Mouse (Mus musculus): ENCODE measurements around the gene Gm49369. TPM values are rescaled to one million over a fixed set of nuclear protein-coding genes. Genes with fewer than 3 reads are reported as not detected.
A peak's percentile ranks its signal among the peaks of the same experiment; 100 is the strongest.

Gm49369 gene
- polyA plus RNA-seq, 1 experiment from 2014 or later, result not detected

DNA sequence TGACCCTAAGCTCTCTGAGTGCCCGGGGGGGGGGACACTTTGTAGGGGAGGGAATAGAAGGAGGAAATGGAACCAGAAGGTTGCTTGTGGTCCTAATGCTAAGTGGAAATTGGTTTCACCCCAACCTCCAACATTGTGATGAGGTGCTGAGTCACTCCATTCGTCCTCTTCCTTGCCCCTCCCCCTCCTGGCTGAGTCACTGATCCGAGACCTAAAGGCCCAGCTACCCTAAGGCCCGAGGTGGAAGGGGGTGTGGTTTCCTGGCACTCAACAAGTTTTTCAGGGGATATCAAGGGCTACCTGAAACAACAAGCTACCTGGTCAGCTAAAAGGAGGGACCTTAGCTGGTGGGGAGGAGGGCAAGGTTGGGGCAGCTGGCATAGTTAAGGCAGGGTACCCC, 10.7 kb upstream of the Gm49369 start:
- Histone ChIP-seq H3K9ac (replicated peaks) (no peak overlapping the region), H3K9me3 (replicated peaks) (no peaks in the 10 kb centered on the region), H3K36me3 (no peaks in the 10 kb centered on the region), H3K4me3 (replicated peaks) (no peak overlapping the region), H3K27me3 (replicated peaks) (no peaks in the 10 kb centered on the region), H3K27ac (replicated peaks) (no peak overlapping the region), H3K4me1 (peaks cover 3% of the 10 kb centered on the region), H3K4me2 (no peak overlapping the region)
- ATAC-seq (ENCODE audit: low FRiP score), result no peak
- 41% methylated on average over 4 of the region's 4 CpGs for WGBS

DNA sequence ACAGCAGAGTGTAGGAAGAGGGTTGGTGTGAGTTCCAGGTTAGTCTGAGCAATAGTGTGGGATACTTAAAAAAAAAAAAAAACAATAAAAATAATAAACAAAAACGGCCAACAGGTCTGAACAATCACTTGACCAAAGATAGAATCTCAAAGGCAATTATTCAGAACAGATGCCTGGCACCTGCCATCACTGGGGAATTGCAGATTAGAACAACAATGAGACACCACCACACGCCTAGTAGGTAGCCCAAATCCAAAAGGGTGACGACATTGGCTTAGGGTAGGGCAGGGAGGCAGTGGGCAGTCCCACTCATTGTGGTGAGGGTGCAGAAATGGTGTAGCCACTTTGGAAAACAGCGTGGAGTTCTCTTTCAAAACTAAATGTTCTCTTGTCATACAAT, 9.1 kb upstream of the Gm49369 start:
- no peak overlapping the region for H3K4me2 ChIP-seq
- no peak for ATAC-seq (ENCODE audit: low FRiP score)
- 70% methylated on average over 4 of the region's 4 CpGs for WGBS

DNA sequence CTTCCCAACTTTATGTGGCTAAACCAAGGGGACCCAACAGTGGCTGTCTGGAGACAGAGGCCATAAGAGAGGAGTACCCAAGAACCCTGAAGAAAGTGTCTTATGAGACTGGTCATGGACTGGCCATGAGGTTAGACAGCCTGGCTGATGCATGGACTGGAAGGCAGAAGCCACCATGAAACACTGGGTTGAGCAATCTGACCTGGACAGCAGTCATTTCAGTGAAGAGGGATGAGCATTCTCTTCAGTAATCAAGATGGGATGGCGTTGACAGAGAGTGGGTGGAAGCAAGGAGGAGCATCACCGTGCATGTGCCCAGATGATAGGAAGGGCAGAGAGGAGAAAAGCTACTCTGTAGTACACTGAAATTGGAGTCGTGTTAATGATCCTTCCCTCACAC, 8.6 kb upstream of the Gm49369 start:
- Histone ChIP-seq H3K27me3 (replicated peaks) (no peaks in the 10 kb centered on the region), H3K4me3 (replicated peaks) (no peak overlapping the region), H3K4me2 (no peak overlapping the region), H3K27ac (replicated peaks) (no peak overlapping the region), H3K4me1 (peaks cover 19% of the 10 kb centered on the region), H3K36me3 (no peaks in the 10 kb centered on the region), H3K9me3 (replicated peaks) (no peaks in the 10 kb centered on the region), H3K9ac (replicated peaks) (no peak overlapping the region)
- 73% methylated on average over 3 of the region's 3 CpGs for WGBS
- ATAC-seq (ENCODE audit: low FRiP score), result no peak

More for the DNA sequence above, 9.1 kb upstream of the Gm49369 start:
- Histone ChIP-seq H3K4me3 (replicated peaks) (no peak overlapping the region), H3K27ac (replicated peaks) (no peak overlapping the region), H3K27me3 (replicated peaks) (no peaks in the 10 kb centered on the region), H3K9ac (replicated peaks) (no peak overlapping the region), H3K36me3 (no peaks in the 10 kb centered on the region), H3K4me1 (peaks cover 14% of the 10 kb centered on the region), H3K9me3 (replicated peaks) (no peaks in the 10 kb centered on the region)

DNA sequence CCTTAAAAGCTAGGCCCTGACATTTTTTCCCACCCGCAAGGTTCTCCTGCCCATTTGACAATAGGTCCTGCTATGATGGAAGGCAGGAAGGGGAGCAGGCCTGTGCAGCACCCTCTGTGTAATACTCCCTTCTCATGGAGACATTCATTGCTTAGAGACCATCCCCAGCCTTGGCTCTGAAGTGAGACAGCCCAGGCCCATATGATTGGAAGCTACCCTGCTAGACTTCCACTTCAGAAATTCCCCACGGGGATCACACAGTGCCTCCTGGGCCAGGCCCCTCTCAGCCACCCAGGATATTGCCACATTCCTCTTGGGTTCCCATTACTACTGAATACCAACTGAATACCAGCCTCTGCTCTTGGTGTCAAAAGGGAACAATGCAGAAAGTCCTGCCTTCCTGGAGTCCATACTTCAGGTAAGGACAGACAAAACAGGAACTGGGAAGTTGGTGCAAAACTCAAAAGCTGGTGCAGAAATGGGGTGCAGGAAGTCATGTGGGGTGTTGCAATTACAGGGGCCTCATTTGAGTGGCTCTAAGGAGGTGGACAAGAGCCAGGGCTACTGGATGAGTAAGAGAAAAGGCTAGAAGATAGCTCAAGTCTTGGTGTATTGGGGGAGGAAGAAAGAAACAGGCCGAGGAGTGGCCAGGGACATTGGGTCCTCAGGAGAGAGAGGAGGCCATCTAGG, 7.6 kb upstream of the Gm49369 start:
- ATAC-seq (ENCODE audit: low FRiP score), result no peak
- WGBS, result 89% methylated on average over 3 of the region's 3 CpGs

DNA sequence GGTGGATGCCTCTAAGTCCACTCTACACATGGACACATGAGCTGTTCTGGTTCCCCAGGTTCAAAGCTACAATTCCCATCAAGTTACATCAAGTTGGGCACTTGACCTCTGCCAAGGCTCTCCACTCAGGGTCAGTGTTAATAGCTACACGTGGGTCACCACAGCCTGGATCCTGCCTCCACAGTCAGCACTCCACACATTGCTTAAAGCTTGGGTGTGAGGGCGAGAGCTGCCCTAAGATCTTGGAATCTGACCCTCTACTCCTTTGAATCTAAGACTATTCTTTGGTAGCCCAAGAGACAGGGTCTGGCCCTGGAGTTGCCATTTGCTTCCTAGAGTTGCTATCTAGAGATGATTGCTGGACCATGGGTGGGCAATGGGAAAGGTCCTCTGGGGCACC, 6.3 kb upstream of the Gm49369 start:
- WGBS, result 96% methylated on average over 2 of the region's 2 CpGs
- Histone ChIP-seq H3K27me3 (replicated peaks) (no peaks in the 10 kb centered on the region), H3K27ac (replicated peaks) (no peak overlapping the region), H3K9me3 (replicated peaks) (no peaks in the 10 kb centered on the region), H3K4me1 (peaks cover 30% of the 10 kb centered on the region), H3K4me2 (no peak overlapping the region), H3K4me3 (replicated peaks) (no peak overlapping the region), H3K9ac (replicated peaks) (no peak overlapping the region), H3K36me3 (peaks cover 18% of the 10 kb centered on the region)
- no peak for ATAC-seq (ENCODE audit: low FRiP score)

More for the DNA sequence above, 7.6 kb upstream of the Gm49369 start:
- Histone ChIP-seq H3K4me2 (no peak overlapping the region), H3K9me3 (replicated peaks) (no peaks in the 10 kb centered on the region), H3K4me3 (replicated peaks) (no peak overlapping the region), H3K9ac (replicated peaks) (no peak overlapping the region), H3K27ac (replicated peaks) (no peak overlapping the region), H3K27me3 (replicated peaks) (no peaks in the 10 kb centered on the region), H3K4me1 (peaks cover 29% of the 10 kb centered on the region), H3K36me3 (peaks cover 4% of the 10 kb centered on the region; the same call in 1 of the 2 replicates)

DNA sequence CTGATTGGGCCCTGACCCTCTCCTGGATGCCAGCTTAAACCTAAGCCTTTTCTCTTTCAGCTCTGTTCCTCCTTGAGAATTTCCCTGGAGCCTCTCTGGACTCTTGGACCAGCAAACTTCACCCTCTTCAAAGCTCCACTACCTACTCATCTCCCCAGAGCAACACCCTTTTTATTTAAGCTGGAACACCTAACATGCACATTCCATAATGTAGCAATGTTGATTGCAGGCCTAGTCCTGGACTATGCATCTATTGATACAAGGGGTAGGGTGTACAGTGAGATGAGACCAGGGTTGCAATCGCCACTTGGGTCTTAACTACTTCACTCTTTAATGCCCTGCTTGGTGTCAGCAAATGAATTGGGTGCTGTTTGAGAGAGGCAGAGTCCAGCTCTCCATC, 5.7 kb upstream of the Gm49369 start:
- Histone ChIP-seq H3K4me3 (replicated peaks) (peak overlapping the region; percentile 86), H3K4me1 (peaks cover 30% of the 10 kb centered on the region), H3K9me3 (replicated peaks) (no peaks in the 10 kb centered on the region), H3K27ac (replicated peaks) (peak overlapping the region; percentile 72), H3K36me3 (peaks cover 23% of the 10 kb centered on the region), H3K4me2 (peak overlapping the region; percentile 91), H3K27me3 (replicated peaks) (no peaks in the 10 kb centered on the region), H3K9ac (replicated peaks) (0 out of 2 replicates have a peak overlapping the region, but pooled peaks have one; percentile 3)
- ATAC-seq (ENCODE audit: low FRiP score), result peak; percentile 19
- 93% methylated on average over 1 of the region's 1 CpGs for WGBS

DNA sequence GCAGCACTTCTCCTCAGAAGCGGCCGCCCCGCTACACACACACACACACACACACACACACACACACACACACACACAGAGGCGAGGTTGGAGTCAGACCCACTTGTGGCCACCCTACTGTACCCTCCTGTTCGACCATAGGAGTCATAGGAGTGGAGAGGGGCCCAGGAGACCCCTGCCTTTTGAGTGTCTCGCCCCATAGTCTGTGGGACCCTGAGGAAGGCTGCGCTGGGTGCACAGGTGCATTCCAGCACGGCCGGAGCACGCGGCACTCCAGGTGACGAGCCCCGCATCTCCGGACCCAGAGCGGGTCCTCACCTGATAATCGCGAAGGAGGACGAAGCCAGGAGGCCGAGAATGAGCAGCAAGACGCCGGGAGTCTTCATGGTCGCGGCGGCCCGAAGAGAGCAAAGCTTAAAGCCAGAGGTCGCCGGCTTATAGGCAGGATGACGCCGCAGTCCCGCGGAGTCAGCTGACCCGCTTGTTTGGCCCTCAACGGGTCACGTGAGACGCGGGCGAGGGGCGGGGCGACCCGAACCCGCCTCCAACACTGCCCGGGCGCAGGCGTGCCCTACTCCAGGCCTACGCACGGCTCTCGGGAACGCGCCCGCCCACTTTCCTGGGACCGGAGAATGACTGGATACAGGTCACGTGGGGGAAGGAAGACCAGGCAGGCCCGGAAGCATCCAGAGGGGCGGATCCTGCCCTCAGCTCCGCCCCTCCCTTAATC, 5.1 kb upstream of the Gm49369 start, which contains the start of gene Ctsd:
TSS of gene Ctsd (minus strand) at position 620 of the 730 bp plus-strand sequence.
- peak; percentile 98 for ATAC-seq (ENCODE audit: low FRiP score)
- under 1% methylated on average over 55 of the region's 55 CpGs for WGBS
- H3K27me3 ChIP-seq (replicated peaks), result no peaks in the 10 kb centered on the region
- H3K4me1 ChIP-seq, result peaks cover 30% of the 10 kb centered on the region
- H3K4me2 ChIP-seq, result peak within 1 kb of the TSS; percentile 91
- H3K36me3 ChIP-seq, result peaks cover 29% of the 10 kb centered on the region
- peak within 1 kb of the TSS; percentile 72 for H3K27ac ChIP-seq (replicated peaks)
- H3K9me3 ChIP-seq (replicated peaks), result no peaks in the 10 kb centered on the region
- peak within 1 kb of the TSS; percentile 86 for H3K9ac ChIP-seq (replicated peaks)
- H3K4me3 ChIP-seq (replicated peaks), result peak within 1 kb of the TSS; percentile 86

DNA sequence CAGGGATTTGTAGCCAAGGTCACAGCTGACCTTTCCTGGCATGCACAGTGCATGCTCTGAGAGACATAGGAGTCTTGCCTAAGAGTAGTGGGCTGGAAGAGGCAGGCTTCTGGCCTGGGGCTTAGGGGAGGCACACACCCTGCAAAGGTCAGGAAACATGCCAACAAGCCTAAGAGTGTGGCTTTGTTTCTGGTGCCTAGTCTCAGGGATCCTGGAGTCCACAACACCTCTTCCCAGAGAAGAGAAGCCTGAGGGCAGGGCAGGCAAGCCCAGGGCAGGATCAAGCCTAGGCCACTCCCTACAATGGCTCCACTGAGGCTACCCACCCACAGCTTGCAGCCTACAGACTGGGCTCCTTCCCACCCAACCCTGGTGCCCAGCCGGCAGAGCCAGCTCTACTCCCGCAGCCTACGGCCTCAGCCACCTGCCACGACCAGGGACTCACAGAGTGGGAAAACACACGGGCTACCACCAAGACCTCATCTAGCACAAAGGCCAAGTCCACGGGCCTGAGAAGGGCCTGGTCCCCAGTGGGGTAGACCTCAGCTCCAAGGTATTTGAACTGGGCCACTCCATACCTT, 4.2 kb upstream of the Gm49369 start:
- peak overlapping the region; percentile 86 for H3K4me3 ChIP-seq (replicated peaks)
- H3K9ac ChIP-seq (replicated peaks), result peak overlapping the region; percentile 86
- no peaks in the 10 kb centered on the region for H3K9me3 ChIP-seq (replicated peaks)
- H3K27me3 ChIP-seq (replicated peaks), result no peaks in the 10 kb centered on the region
- H3K27ac ChIP-seq (replicated peaks), result no peak overlapping the region
- no peak for ATAC-seq (ENCODE audit: low FRiP score)
- 66% methylated on average over 6 of the region's 6 CpGs for WGBS
- H3K4me2 ChIP-seq, result peak overlapping the region; percentile 91
- H3K4me1 ChIP-seq, result peaks cover 30% of the 10 kb centered on the region
- H3K36me3 ChIP-seq, result peaks cover 38% of the 10 kb centered on the region

DNA sequence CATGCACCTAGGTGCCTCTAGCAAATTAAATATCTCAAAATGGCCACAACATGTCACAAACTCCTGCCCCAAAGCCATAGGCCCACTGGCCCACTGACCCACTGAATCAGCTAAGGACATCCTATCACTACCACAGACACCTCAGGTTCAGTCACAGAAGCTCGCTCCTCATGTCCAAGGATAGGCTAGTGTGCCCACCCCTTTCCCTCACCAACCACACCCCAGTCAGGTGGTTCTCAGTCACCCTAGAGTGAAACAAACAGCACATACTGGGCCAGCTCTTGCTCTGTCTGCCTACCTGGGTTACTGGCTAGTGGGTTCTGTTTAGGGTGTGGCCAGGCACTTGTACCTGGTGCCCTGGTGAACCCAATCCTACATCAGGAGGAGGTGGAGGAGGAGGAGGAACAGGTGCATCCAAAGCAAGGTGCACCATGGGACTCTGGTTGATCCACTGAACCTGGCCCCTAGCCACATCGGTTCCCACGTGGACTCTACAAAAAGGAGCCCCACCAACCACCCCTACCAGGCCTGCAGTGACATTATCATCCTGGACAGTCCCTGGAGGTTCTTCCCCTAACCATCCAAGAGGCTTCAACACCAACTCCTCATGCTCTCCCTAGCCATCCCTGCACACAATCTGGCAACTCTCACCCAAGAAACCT, 3.4 kb upstream of the Gm49369 start:
- H3K9me3 ChIP-seq (replicated peaks), result no peaks in the 10 kb centered on the region
- no peaks in the 10 kb centered on the region for H3K27me3 ChIP-seq (replicated peaks)
- peak overlapping the region; percentile 91 for H3K4me2 ChIP-seq
- H3K4me3 ChIP-seq (replicated peaks), result peak overlapping the region; percentile 86; the same call in 1 of the 2 replicates
- ATAC-seq (ENCODE audit: low FRiP score), result no peak
- H3K9ac ChIP-seq (replicated peaks), result peak overlapping the region; percentile 86; the same call in 1 of the 2 replicates
- no peak overlapping the region for H3K27ac ChIP-seq (replicated peaks)
- H3K4me1 ChIP-seq, result peaks cover 30% of the 10 kb centered on the region
- peaks cover 46% of the 10 kb centered on the region for H3K36me3 ChIP-seq
- WGBS, result 90% methylated on average over 3 of the region's 3 CpGs

DNA sequence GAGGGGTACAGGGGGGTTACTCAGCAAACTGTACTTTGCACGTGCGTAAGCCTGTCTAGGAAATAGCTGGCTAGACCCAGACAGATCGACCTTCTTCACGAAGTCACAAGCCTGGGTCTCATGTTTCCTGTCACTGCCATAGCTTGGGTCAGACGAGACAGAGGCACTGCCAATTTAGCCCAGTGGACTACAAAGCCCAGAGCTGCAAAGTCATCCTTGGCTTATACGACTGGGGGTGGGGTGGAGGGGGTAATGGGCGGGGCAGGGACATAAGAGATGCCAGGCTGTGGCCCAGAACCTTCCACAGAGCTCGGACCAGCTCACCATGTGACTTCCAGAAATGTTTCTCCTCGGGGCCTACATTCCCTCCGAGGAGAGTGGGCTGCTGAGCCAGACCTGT, 1.8 kb upstream of the Gm49369 start:
- ATAC-seq (ENCODE audit: low FRiP score), result no peak
- peaks cover 30% of the 10 kb centered on the region for H3K4me1 ChIP-seq
- 89% methylated on average over 10 of the region's 10 CpGs for WGBS
- no peak overlapping the region for H3K27ac ChIP-seq (replicated peaks)
- no peak overlapping the region for H3K4me2 ChIP-seq
- H3K36me3 ChIP-seq, result peaks cover 62% of the 10 kb centered on the region
- H3K9me3 ChIP-seq (replicated peaks), result no peaks in the 10 kb centered on the region
- no peak overlapping the region for H3K4me3 ChIP-seq (replicated peaks)
- H3K9ac ChIP-seq (replicated peaks), result no peak overlapping the region
- H3K27me3 ChIP-seq (replicated peaks), result no peaks in the 10 kb centered on the region

DNA sequence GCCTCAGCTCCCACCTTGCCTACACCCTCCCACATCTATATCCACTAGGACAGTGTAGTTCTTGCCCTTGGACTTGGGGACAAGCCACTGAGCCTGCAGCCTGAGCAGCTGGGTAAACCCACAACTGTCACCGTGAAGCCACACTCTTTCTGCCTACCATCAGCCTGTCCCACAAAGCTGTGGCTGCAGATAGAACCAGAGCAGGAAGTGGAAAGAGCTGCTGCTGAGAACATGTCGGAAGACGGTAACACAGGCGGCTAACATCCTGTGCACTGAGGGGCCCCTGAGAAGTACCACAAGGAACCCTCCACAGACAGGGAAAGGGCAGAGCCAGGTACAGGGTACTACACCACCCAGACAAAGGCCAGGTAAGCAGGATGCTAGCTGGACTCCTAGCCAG, 1.3 kb downstream of the Gm49369 start:
- no peak overlapping the region for H3K4me2 ChIP-seq
- H3K4me1 ChIP-seq, result peaks cover 12% of the 10 kb centered on the region
- 97% methylated on average over 4 of the region's 4 CpGs for WGBS
- peaks cover 93% of the 10 kb centered on the region for H3K36me3 ChIP-seq
- ATAC-seq (ENCODE audit: low FRiP score), result no peak
- H3K9ac ChIP-seq (replicated peaks), result no peak overlapping the region
- H3K27me3 ChIP-seq (replicated peaks), result no peaks in the 10 kb centered on the region
- H3K27ac ChIP-seq (replicated peaks), result no peak overlapping the region
- no peak overlapping the region for H3K4me3 ChIP-seq (replicated peaks)
- no peaks in the 10 kb centered on the region for H3K9me3 ChIP-seq (replicated peaks)

All from neural tube, embryonic 15.5 days (tissue).